Mouse (Mus musculus): ENCODE data around the gene 1700029F12Rik.

DNA sequence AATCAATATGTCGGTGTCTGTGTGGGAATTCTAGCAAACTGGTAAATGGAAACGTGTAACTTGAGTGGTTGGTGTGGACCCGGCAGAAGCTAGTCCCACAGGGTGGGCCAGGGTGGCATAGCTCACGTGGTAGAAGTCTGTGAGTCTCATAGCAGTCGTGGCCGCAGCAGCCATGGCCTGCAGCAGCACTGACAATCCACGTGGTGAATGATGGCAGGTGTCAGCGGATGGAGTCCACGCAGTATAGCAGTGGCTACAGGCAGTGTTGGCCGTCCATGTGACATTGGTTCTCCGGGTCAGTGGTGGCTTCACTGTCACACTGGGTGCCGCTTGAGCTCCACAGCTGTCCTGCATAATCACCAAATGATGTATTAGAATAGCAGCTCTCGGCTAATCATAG, 4.1 kb downstream of the 1700029F12Rik start:
- no peak for TF ChIP-seq CTCF (IDR thresholded peaks at IDR 0.05; ENCODE audit: insufficient read depth, low read depth, low read length)
- TF ChIP-seq POLR2A (IDR thresholded peaks at IDR 0.05; ENCODE audit: insufficient read depth, low read depth, low read length): no peak

All from olfactory bulb, adult 2 months (tissue).